Mouse (Mus musculus): ENCODE data around the gene Adora1.

GRCm38 (mm10) chr1:134210179-134210755, 25.0 kb downstream of the Adora1 start:
- TF ChIP-seq POLR2A (IDR thresholded peaks at IDR 0.05; ENCODE audit: control insufficient read depth in 1 of 2, insufficient read depth in 1 of 2, low read depth in 1 of 2, low read length in 2 of 2, poor library complexity in 1 of 2) (no peak), GATA1 (IDR thresholded peaks at IDR 0.05; ENCODE audit: low read depth, low read length) (no peak), UBTF (IDR thresholded peaks at IDR 0.05; ENCODE audit: borderline replicate concordance, insufficient read depth, low read depth, low read length) (no peak), CTCF (IDR thresholded peaks at IDR 0.05 in 2 of 3, conservative IDR thresholded peaks at IDR 0.05 in 1 of 3; ENCODE audit: control insufficient read depth in 1 of 3, insufficient read depth in 1 of 3, low read depth in 2 of 3, low read length in 3 of 3, poor library complexity in 1 of 3, severe bottlenecking in 1 of 3) (no peak), MAX (IDR thresholded peaks at IDR 0.05; ENCODE audit: low read length) (no peak), E2F4 (IDR thresholded peaks at IDR 0.05; ENCODE audit: borderline replicate concordance, low read depth, low read length) (no peak), POLR2AphosphoS5 (IDR thresholded peaks at IDR 0.05; ENCODE audit: borderline replicate concordance, low read depth, low read length) (no peak), RAD21 (IDR thresholded peaks at IDR 0.05; ENCODE audit: low read depth, low read length) (no peak), BHLHE40 (IDR thresholded peaks at IDR 0.05; ENCODE audit: borderline replicate concordance, low read depth, low read length) (no peak)
